Mouse (Mus musculus): Measurements from ENCODE around the gene Itgad.

DNA sequence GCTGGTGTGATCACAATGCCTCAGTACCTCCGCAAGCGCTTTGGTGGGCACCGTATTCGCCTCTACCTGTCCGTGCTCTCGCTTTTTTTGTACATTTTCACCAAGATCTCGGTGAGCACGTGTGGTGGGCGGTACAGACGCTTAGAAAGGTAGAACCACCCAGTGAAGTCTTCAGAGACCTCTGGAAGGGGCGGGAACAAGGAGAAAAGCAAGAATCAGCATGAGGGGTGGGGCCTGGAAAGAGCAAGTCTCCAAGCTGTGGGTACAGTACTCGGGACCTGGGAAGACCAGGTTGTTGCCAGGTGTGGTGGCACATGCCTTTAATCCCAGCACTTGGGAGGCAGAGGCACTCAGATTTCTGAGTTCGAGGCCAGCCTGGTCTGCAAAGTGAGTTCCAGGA, 113.2 kb downstream of the Itgad start:
- TF ChIP-seq USF1 (IDR thresholded peaks at IDR 0.05; ENCODE audit: low read depth) = no peak
- no peak for TF ChIP-seq POLR2A (IDR thresholded peaks at IDR 0.05; ENCODE audit: insufficient read length, low read depth)
- TF ChIP-seq MYOD1 (IDR thresholded peaks at IDR 0.05; ENCODE audit: control insufficient read depth in 1 of 3, insufficient read length in 2 of 3, low read depth in 2 of 3) = no peak
- no peak for TF ChIP-seq CEBPB (IDR thresholded peaks at IDR 0.05; ENCODE audit: insufficient read depth, poor library complexity, severe bottlenecking)
- no peak for TF ChIP-seq TCF12 (IDR thresholded peaks at IDR 0.05; ENCODE audit: insufficient read depth, poor library complexity, severe bottlenecking)
- no peak for TF ChIP-seq E2F4 (IDR thresholded peaks at IDR 0.05; ENCODE audit: insufficient read depth)
- no peak for TF ChIP-seq MAX (IDR thresholded peaks at IDR 0.05; ENCODE audit: low read depth)
- no peak for TF ChIP-seq POLR2AphosphoS2 (IDR thresholded peaks at IDR 0.05; ENCODE audit: insufficient read length, low read depth)
- no peak for TF ChIP-seq MYOG (IDR thresholded peaks at IDR 0.05; ENCODE audit: control insufficient read depth in 1 of 3, insufficient read depth in 1 of 3, insufficient read length in 2 of 3, low read depth in 2 of 3)
